Mouse (Mus musculus) E14TG2a.4 (cell line): ENCODE results near the gene Nrbp1.

Experiments
- H3K27me3 ChIP-seq: 2 replicates; pipeline ENCODE4 v1.6.1; 2014; ENCODE audit warnings: low read length, control low read depth; ENCODE audit not compliant: insufficient read depth
- H3K36me3 ChIP-seq: 2 replicates; pipeline ENCODE4 v1.6.1; 2014; ENCODE audit warnings: low read length, control low read depth; ENCODE audit not compliant: insufficient read depth
- H3K4me1 ChIP-seq: replicated peaks from 2 replicates; pipeline ENCODE4 v1.6.1; 2014; ENCODE audit warnings: low read depth, low read length, control low read depth
- H3K4me3 ChIP-seq: replicated peaks from 2 replicates; pipeline ENCODE4 v1.5.1; 2014; ENCODE audit warnings: mild to moderate bottlenecking, low read length
- H3K9me3 ChIP-seq: 2 replicates; pipeline ENCODE4 v1.6.1; 2014; ENCODE audit warnings: low read length, control low read depth
- CTCF ChIP-seq: conservative IDR thresholded peaks from 2 replicates; pipeline ENCODE4 v1.5.1; 2014; ENCODE audit warnings: low read length
- NANOG ChIP-seq: IDR thresholded peaks from 2 replicates; pipeline ENCODE4 v1.6.1; 2014; ENCODE audit warnings: borderline replicate concordance, low read length, mixed read lengths
- POU5F1 ChIP-seq: IDR thresholded peaks from 2 replicates; pipeline ENCODE4 v1.6.1; 2014; ENCODE audit warnings: low read length, borderline replicate concordance

Gene Nrbp1

DNA sequence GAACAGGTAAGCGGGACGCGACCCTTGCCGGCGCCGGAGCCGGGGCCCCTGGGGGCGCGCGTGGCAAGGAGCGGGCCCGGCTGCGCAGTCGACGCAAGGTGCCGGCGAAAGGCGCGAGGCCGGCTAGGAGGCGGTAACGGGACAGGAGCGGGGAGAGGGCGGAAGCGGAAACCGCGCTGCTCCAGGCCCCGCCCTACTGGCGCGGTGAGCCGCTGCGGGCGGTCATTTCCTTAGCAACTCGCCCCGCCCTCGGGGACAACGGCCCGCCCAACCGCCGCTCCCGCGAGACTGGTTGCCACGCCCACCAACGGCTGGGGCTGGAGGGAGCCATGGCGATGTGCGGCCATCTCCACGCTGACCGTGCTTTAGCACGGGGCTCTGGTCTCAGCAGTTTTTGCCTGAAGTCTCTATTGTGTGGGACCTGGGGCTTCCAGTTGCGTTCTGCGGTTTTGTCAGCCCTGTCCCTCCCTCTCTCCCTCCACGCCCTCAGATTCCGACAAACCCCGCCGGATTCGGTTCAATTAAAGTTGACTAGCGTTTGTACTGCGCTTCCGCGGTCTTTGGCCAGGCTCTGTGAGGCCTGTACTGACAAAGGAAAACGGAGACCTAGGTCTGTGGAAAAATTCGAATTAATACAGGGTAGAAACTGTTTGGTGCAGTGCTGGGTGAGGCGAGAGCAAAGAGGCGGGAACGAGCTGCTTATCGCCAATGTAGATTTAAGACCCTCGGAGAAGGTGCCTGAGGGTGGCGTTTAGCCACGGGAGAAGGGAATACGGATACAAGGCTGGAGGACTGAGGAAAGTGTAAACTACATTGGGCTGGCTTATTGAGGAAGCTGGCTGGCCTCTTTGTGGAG lies 20.0 kb upstream of the Nrbp1 start, which contains the start of gene Ppm1g:
Ppm1g (minus strand) TSS at position 240 of the 856 bp plus-strand sequence.
- peak within 1 kb of the TSS; percentile 100 for H3K4me3 ChIP-seq
- peaks cover 31% of the 10 kb centered on the region for H3K4me1 ChIP-seq
- H3K27me3 ChIP-seq: no peaks in the 10 kb centered on the region
- no peaks in the 10 kb centered on the region for H3K9me3 ChIP-seq
- TF ChIP-seq NANOG (no peak), POU5F1 (no peak), CTCF (no peak)
- H3K36me3 ChIP-seq: peaks cover 9% of the 10 kb centered on the region; the same call in 1 of the 2 replicates

DNA sequence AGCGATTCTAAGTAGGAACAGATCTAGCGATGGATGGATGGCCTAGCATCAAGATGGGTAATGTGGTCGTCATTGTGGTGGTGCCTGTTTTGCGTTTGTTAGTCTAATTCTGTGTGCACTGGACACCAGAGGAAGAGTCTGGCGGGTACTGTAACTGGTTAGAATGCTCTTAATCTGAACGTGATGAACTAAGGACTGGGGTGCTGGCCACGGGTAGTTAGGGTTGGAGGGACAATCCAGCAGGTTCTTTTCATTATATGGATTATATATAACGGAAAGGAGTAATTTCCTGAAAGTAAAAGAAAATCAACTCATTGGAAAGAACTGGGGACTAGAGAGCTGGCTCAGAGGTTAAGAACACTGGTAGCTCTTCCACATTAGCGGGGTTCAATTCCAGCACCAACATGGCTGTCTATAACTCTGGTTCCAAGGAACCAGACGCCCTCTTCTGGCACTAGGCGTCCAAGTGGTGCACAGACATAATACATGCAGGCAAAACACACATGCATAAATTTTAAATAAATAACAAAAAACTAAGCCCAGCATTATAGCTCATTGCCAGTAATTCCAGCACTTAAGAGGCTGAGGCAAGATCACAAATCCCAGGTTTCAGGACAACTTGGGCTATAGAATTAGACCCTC lies 19.2 kb upstream of the Nrbp1 start:
- Histone ChIP-seq H3K36me3 (0 out of 2 replicates have a peak, but pooled peaks cover 2% of the 10 kb centered on the region), H3K4me1 (peaks cover 27% of the 10 kb centered on the region), H3K9me3 (no peaks in the 10 kb centered on the region), H3K4me3 (peak overlapping the region; percentile 100), H3K27me3 (no peaks in the 10 kb centered on the region)
- TF ChIP-seq POU5F1: no peak
- peak; percentile 32; the same call in 1 of the 2 replicates for TF ChIP-seq CTCF

DNA sequence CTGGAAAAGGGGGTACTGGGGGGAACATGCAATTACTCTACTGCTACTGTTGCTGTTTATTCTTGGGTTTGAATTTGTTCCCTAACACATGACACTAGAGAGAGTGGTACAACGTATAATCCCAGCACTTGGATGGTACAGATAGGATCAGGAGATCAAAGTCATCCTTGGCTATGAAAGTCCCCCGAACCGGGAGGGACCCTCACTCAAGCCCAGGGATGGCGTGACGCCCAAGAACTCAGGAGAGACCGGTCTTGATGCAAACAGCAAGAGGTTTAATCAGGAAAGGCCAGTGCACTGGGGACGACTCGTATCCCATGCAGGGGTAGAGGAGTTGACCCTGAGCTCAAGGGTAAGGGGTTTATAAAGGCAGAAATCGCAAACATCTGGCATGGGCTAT lies 18.0 kb upstream of the Nrbp1 start:
- Histone ChIP-seq H3K4me3 (no peak overlapping the region), H3K4me1 (peaks cover 22% of the 10 kb centered on the region), H3K36me3 (no peaks in the 10 kb centered on the region), H3K27me3 (peaks cover 2% of the 10 kb centered on the region; the same call in 1 of the 2 replicates), H3K9me3 (no peaks in the 10 kb centered on the region)
- TF ChIP-seq CTCF (no peak), NANOG (no peak), POU5F1 (no peak)

DNA sequence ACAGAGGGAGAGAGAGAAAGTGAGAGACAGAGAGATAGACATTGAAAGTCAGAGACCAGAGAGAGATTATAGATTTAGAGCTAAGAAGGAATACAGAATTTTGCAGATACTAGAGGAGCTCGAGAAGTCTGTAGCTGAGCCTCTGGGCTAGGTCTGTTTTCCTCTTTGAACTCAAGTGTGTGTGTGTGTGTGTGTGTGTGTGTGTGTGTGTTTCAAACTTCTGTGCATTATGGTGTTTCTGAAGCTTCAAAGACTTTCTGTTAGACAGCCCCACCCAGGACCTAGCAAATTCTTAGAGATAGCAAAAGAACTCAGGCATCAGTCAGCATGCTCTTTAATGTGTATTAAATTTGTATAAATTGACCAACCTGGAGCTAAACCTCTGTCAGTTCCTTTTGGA lies 14.0 kb upstream of the Nrbp1 start:
- Histone ChIP-seq H3K4me1 (peaks cover 6% of the 10 kb centered on the region), H3K27me3 (peaks cover 11% of the 10 kb centered on the region), H3K36me3 (no peaks in the 10 kb centered on the region), H3K9me3 (no peaks in the 10 kb centered on the region), H3K4me3 (no peak overlapping the region)
- TF ChIP-seq POU5F1 (no peak), CTCF (no peak), NANOG (no peak)

DNA sequence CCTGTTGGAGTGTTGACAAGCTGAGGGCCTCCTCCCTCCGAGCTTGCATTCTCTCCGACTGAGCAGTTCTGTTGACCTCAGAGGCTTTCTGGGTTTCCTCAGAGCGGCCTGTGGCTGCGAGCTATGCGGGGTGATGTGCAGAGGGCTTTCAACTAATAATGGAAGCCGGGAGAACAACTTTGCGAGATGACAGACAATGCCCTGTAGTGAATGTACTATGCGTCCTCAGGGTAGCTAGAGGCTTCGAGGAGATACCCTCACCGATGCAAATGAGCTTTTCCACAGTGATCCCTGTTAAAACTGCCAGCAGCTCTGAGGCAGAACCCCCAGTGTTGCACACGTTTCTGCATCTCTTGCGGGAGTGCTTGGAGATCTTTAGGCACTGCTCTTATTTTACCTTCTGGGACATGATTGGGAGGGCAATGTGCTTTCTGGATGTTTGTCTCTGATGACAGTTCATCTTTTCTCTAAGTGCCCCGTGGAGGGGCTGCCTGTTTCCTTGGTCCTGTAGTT lies 914 bp downstream of the Nrbp1 start:
- H3K4me1 ChIP-seq: peaks cover 14% of the 10 kb centered on the region

DNA sequence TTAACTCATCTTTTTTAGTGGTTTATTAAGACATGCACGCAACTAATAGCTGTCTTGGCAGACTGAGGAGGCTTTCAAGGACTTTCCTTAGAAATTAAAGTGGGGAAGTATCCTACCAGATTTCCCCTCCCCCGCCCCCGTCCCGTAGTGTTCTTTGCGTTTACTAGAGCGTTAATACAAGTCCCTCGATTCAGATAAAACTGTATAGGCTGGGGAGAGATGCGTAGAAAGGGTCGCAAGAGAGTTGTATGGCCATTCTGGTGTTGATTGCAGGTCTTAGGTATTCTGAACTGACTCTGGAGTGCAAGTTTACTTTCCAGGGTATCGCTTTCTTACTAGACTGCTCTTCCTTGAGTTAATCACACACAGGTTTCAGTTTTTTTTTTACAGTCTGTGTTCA lies 1.5 kb downstream of the Nrbp1 start:
- Histone ChIP-seq H3K27me3 (no peaks in the 10 kb centered on the region; the same call in 1 of the 2 replicates), H3K4me3 (peak overlapping the region; percentile 99), H3K4me1 (peaks cover 14% of the 10 kb centered on the region), H3K36me3 (peaks cover 34% of the 10 kb centered on the region), H3K9me3 (no peaks in the 10 kb centered on the region)
- TF ChIP-seq POU5F1: no peak
- TF ChIP-seq CTCF: no peak
- no peak for TF ChIP-seq NANOG

More for the DNA sequence above, 914 bp downstream of the Nrbp1 start:
- Histone ChIP-seq H3K27me3 (no peaks in the 10 kb centered on the region; the same call in 1 of the 2 replicates), H3K9me3 (no peaks in the 10 kb centered on the region), H3K36me3 (peaks cover 29% of the 10 kb centered on the region), H3K4me3 (peak overlapping the region; percentile 99)
- no peak for TF ChIP-seq NANOG
- TF ChIP-seq POU5F1: no peak
- no peak for TF ChIP-seq CTCF

DNA sequence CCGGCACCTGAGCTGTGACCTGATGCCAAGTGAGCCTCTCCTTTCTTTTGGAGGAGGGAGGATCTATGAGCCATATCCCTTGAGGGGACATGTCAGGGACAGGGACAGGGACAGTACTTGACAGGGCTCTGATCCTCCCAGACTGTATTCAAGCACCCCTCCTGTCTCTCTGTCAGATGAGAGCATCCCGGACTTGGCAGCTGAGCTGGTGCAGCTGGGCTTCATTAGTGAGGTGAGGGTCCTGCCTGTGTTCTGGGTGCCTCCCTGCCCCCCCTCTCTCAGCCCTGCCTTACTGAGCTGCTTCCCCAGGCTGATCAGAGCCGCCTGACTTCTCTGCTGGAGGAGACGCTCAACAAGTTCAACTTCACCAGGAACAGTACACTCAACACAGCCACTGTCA lies 10.1 kb downstream of the Nrbp1 start:
- peaks cover 46% of the 10 kb centered on the region for H3K4me1 ChIP-seq
- H3K4me3 ChIP-seq: peak overlapping the region; percentile 81
- H3K36me3 ChIP-seq: peaks cover 85% of the 10 kb centered on the region
- TF ChIP-seq POU5F1 (no peak), NANOG (no peak), CTCF (no peak)
- no peaks in the 10 kb centered on the region for H3K9me3 ChIP-seq
- H3K27me3 ChIP-seq: peaks cover 7% of the 10 kb centered on the region

DNA sequence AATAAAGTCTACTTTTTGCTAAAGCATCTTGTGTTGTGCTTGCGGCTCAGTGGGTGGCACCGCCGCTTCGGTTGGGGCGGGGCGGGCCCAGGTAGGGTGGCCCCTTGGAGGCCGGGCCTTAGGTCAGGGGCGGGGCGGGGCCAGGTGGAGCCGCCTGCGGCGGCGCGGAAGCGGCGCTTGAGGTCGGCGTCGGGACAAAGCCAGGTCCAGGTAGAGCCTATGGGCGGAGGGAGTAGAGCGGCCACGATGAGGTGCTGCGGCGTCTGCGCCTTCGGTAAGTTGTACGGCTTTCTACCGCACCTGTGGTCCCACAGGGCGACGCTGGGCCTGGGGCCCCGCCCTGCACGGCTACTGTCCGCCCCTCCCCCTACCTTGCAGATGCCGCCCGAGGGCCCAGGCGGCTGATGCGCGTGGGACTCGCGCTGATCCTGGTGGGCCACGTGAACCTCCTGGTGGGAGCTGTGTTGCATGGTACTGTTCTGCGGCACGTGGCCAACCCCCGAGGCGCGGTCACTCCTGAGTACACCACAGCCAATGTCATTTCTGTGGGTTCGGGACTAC lies 11.0 kb downstream of the Nrbp1 start, which contains the start of gene Krtcap3:
Krtcap3 (plus strand) TSS at position 151 of the 561 bp plus-strand sequence.
- H3K27me3 ChIP-seq: peaks cover 7% of the 10 kb centered on the region
- H3K4me1 ChIP-seq: peaks cover 51% of the 10 kb centered on the region
- TF ChIP-seq NANOG: no peak
- no peak for TF ChIP-seq POU5F1
- TF ChIP-seq CTCF: no peak
- H3K4me3 ChIP-seq: peak within 1 kb of the TSS; percentile 81
- H3K36me3 ChIP-seq: peaks cover 84% of the 10 kb centered on the region
- H3K9me3 ChIP-seq: no peaks in the 10 kb centered on the region
